Mouse (Mus musculus) cerebellum, adult 11 months (tissue): ENCODE data around the gene Olfr229.
"Not testable (repeated sequence)": the region's sequence is repeated elsewhere in the genome, so short reads cannot be mapped to it uniquely, and the experiment has no call there.

Experiments used
- DNase-seq: peaks from one replicate; pipeline ENCODE4 v3.0.0; 2022

Gene Olfr229

GRCm38 (mm10) chr9:39907036-39907435, at the start of gene Olfr229:
Olfr229 (plus strand) TSS chr9:39907336.
- DNase-seq = no peak

DNA sequence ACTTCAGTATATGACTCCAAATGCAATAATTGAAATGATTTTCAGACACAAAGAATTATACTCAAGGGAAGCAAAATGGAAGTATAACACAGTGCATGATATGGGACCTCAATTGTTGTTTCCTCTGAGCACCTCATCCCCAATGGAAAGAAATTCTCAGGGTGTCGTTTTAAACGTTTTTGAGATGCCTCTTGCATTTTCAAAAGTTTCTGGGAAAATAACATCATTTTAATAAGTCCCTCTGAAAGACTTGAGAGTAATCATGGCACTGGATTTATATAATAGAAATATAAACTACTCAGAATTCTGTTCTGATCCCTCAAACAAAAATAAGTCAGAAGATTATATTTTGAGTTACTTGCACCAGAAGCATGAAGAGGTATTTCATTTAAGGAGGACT, 41.0 kb upstream of the Olfr229 start, which contains the start of gene Olfr972:
Gene Olfr972 (plus strand): TSS at position 301 of the 400 bp plus-strand sequence.
- DNase-seq = no peak

DNA sequence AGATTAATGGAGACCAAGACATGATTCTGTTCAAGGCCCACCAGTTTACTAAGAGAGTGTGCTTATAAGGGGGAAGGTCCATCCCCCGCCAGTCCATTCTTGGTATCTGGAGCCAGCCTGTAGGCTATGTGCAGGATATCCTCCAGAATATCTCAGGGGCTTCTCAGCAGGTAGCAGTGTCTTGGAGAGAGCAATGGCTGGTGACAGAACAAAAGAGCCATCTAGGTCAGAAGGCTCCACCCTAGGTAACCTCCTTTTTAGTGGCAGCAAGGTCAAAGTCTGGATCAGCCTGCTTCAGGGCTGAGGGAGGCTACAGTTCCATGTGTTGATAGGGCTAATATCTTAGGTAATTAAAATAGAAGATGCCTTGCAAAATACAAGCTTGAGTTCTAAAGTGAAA, 35.1 kb upstream of the Olfr229 start:
- DNase-seq = not testable (repeated sequence)

GRCm38 (mm10) chr9:39877541-39878396, 29.4 kb upstream of the Olfr229 start:
- not testable (repeated sequence) for DNase-seq

- no peak for DNase-seq
These were observed 2.0 kb upstream of the Olfr229 start for GRCm38 (mm10) chr9:39905106-39905505.

DNA sequence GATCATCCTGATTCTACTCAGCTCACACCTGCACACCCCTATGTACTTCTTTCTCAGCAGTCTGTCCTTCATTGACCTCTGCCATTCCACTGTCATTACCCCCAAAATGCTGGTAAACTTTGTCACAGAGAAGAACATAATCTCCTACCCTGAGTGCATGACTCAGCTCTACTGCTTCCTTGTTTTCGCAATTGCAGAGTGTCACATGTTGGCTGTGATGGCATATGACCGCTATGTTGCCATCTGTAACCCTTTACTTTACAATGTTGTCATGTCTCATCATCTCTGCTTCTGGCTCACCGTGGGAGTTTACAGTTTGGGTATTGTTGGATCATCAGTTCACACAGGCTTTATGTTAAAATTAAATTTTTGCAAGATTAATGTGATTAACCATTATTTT, 2.8 kb downstream of the Olfr229 start:
- DNase-seq = no peak

DNA sequence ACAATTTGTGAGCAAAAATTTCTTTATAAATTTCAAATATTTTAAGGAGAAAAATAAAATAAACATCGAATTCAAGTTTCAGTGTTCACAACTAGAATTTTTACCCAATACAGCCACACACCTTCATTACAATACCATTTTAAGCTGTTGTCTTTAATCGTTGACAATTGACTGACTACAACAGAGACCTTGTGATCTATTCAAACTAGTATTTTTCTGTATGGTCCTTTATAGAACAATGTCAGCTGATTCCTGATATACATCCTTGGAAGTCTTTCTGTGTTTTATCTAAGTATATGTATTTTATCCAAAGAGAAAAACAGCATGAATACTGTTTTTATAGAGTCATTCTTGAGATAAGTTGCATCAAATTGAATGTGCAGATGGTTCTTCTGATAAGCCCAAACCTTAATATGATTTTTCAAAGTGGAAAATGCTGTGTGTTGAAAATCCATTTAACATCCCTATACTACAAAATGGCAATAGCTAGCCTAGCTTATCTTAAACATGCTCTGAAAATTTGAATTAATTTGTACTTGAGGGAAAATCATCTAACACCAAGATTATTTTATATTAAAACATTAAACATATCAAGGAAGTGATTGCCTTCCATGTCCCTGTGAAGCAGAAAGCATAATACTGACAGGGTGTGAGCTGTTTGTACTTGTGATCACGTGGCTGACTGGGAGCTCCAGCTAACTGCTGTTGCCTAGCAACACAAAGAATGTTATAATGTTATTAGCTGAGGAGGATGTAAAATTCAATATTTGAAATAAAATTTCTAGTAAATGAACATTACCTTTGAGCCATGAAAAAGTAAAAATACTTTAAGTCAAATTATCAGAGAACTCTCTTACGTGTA, 21.1 kb downstream of the Olfr229 start:
- DNase-seq = not testable (repeated sequence)

DNA sequence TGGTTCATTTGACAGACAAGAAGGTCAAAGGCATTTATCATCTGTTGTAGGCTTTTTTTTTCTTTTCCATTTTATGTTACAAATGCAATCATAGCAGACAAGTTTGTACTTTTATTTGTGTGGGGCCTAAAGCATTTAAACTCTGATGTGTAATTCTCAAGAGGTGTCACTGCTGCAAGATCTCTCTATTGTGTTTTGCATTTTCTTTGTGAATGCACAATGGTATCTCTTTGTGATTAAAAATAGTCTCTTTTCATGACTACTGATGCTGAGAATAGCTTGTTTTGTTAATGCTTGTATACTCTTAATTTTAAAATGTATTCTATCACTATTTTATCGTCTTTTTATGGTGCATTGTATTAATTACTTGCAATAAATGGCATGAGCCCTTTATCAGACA, 21.7 kb downstream of the Olfr229 start:
- DNase-seq = not testable (repeated sequence)

DNA sequence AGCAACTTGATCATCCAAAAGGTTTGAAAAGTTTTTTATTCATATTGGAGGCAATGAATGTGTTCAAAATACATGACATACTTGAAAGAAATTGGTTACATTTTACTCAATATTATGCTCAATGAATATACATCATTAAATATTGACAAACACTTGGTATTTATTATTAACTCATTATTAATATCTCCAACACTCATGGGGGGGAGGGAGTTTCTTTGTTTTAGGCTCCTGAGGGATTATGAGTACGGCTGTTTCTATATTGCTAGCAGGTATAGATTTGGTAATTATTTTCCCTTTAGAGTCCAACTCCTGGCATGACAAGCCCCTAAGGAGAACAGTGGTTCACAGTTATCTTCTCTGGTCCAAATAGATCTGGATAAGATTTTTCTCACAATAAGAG, 30.1 kb downstream of the Olfr229 start, which contains the start of gene Olfr974:
Gene Olfr974 (plus strand): TSS at position 301 of the 400 bp plus-strand sequence.
- no peak for DNase-seq

GRCm38 (mm10) chr9:39951946-39952345, 44.8 kb downstream of the Olfr229 start, which contains the start of gene Olfr975:
Olfr975 (minus strand) TSS chr9:39952046.
- DNase-seq = no peak

GRCm38 (mm10) chr9:39961033-39961432, 53.9 kb downstream of the Olfr229 start, which contains the start of gene Olfr976:
Olfr976 (minus strand) TSS chr9:39961133.
- not testable (repeated sequence) for DNase-seq
